Mouse (Mus musculus) intestine, embryonic 15.5 days (tissue): Measurements from ENCODE around the gene Wwox. TPM values are rescaled to one million over a fixed set of nuclear protein-coding genes. Genes with fewer than 3 reads are reported as not detected.
A peak's percentile ranks its signal among the peaks of the same experiment; 100 is the strongest.

Source experiments
- ATAC-seq: fragments of 200-750 bp; cut with Nextera tagmentation; 2 replicates; pipeline ENCODE4 v1.8.0; 2017; ENCODE audit warnings: moderate TSS enrichment, moderate library complexity
- H3K27ac ChIP-seq: fragments of 300-500 bp; sonication (generic); 2 replicates; pipeline ENCODE4 v1.5.1; 2015; ENCODE audit warnings: mild to moderate bottlenecking, inconsistent platforms
- H3K27me3 ChIP-seq: fragments of 300-500 bp; sonication (generic); replicated peaks from 2 replicates; pipeline ENCODE4 v1.6.1; 2015; ENCODE audit warnings: inconsistent platforms
- H3K36me3 ChIP-seq: fragments of 300-500 bp; sonication (generic); 2 replicates; pipeline ENCODE4 v1.6.1; 2015; ENCODE audit warnings: inconsistent platforms
- H3K4me1 ChIP-seq: fragments of 300-500 bp; sonication (generic); replicated peaks from 2 replicates; pipeline ENCODE4 v1.6.1; 2015; ENCODE audit warnings: inconsistent platforms
- H3K4me2 ChIP-seq: fragments of 300-500 bp; sonication (generic); replicated peaks from 2 replicates; pipeline ENCODE4 v1.6.1; 2015; ENCODE audit warnings: mild to moderate bottlenecking, inconsistent platforms
- H3K4me3 ChIP-seq: fragments of 300-500 bp; sonication (generic); replicated peaks from 2 replicates; pipeline ENCODE4 v1.5.1; 2015; ENCODE audit warnings: inconsistent platforms
- H3K9ac ChIP-seq: fragments of 300-500 bp; sonication (generic); 2 replicates; pipeline ENCODE4 v1.6.1; 2015; ENCODE audit warnings: inconsistent platforms
- H3K9me3 ChIP-seq: fragments of 300-500 bp; sonication (generic); 2 replicates; pipeline ENCODE4 v1.6.1; 2016; ENCODE audit warnings: inconsistent platforms
- WGBS: fragments of 180-500 bp; shearing (Covaris S2); methylation state at CpG from one replicate; pipeline ENCODE4 v1.1.7; 2015; 5-methylcytosine and 5-hydroxymethylcytosine counted together
- polyA plus RNA-seq: library from polyadenylated mRNA; unstranded; fragments of >200 nt; fragmentation: Nextera tagmentation; extraction: Ambion mirVana; gene quantifications from 2 replicates; pipeline ENCODE4 v1.2.1, GENCODE M21; 2015

The Wwox gene
- polyA plus RNA-seq, 1 experiment from 2014 or later: 11.6 TPM

GRCm38 (mm10) chr8:114890478-114890877, 451.0 kb downstream of the Wwox start:
- Histone ChIP-seq H3K36me3 (no peaks in the 10 kb centered on the region), H3K27me3 (no peaks in the 10 kb centered on the region), H3K4me3 (no peak overlapping the region), H3K4me1 (peaks cover 3% of the 10 kb centered on the region; the same call in 1 of the 2 replicates), H3K4me2 (no peak overlapping the region), H3K9me3 (no peaks in the 10 kb centered on the region), H3K9ac (no peak overlapping the region), H3K27ac (no peak overlapping the region)
- ATAC-seq: no peak
- 52% methylated on average over 5 of the region's 5 CpGs for WGBS

DNA sequence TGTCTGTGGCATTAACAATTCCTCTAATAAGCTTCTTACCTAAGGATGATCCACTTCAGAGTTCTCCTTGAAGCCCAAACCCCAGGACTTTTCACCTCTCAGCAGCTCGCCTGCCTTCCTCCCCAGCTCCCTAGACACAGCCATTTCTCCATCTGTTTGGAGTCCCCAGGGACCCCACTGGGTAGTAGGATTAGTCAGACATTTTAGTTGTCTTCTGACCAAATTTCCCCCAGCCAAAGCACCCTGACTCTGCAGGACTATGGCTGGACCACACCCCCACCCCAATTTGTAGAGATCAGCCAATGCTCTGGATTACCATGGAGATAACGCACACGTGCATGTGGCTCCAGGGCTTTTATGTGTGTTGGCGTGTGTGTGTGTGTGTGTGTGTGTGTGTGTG, 451.8 kb downstream of the Wwox start:
- H3K9ac ChIP-seq: no peak overlapping the region
- no peak overlapping the region for H3K4me2 ChIP-seq
- H3K9me3 ChIP-seq: no peaks in the 10 kb centered on the region
- H3K4me1 ChIP-seq: peaks cover 3% of the 10 kb centered on the region; the same call in 1 of the 2 replicates
- H3K4me3 ChIP-seq: no peak overlapping the region
- 83% methylated on average over 4 of the region's 4 CpGs for WGBS
- ATAC-seq: no peak
- H3K27ac ChIP-seq: no peak overlapping the region
- H3K36me3 ChIP-seq: no peaks in the 10 kb centered on the region
- H3K27me3 ChIP-seq: no peaks in the 10 kb centered on the region

DNA sequence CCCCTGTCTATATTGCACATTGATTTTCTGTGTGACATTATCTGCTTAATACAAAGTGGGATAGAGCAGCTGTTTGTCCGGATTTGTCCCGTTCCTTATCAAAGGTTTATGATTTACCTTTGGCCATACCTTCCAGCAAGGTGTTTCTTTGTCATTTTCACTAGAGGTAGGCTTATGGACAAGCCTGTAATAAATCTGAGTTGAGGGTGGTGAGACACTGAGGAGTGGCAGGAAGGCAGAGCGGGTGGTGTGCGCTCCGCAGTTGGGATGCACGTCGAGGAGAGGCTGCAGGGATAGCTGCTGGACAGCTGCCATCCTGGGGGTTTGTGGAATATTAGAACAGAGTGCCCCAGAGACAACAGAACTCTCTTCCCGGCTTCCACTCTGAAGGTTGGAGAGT, 458.0 kb downstream of the Wwox start:
- Histone ChIP-seq H3K36me3 (no peaks in the 10 kb centered on the region), H3K9me3 (no peaks in the 10 kb centered on the region), H3K4me2 (no peak overlapping the region), H3K27me3 (no peaks in the 10 kb centered on the region), H3K4me1 (peaks cover 3% of the 10 kb centered on the region; the same call in 1 of the 2 replicates), H3K27ac (no peak overlapping the region), H3K4me3 (no peak overlapping the region), H3K9ac (no peak overlapping the region)
- peak; percentile 85 for ATAC-seq
- 42% methylated on average over 8 of the region's 8 CpGs for WGBS

- Histone ChIP-seq H3K27ac (no peak overlapping the region), H3K9ac (no peak overlapping the region), H3K4me2 (no peak overlapping the region), H3K36me3 (no peaks in the 10 kb centered on the region), H3K27me3 (no peaks in the 10 kb centered on the region), H3K4me1 (peaks cover 3% of the 10 kb centered on the region; the same call in 1 of the 2 replicates), H3K9me3 (no peaks in the 10 kb centered on the region), H3K4me3 (no peak overlapping the region)
- no peak for ATAC-seq
- 90% methylated on average over 12 of the region's 12 CpGs for WGBS
These were observed 459.7 kb downstream of the Wwox start for GRCm38 (mm10) chr8:114899157-114899556.

GRCm38 (mm10) chr8:114902584-114902983, 463.1 kb downstream of the Wwox start:
- no peak overlapping the region for H3K4me2 ChIP-seq
- no peaks in the 10 kb centered on the region for H3K36me3 ChIP-seq
- H3K9me3 ChIP-seq: no peaks in the 10 kb centered on the region
- peak; percentile 58; the same call in 1 of the 2 replicates for ATAC-seq
- no peak overlapping the region for H3K9ac ChIP-seq
- H3K4me3 ChIP-seq: no peak overlapping the region
- H3K27ac ChIP-seq: no peak overlapping the region
- no peaks in the 10 kb centered on the region for H3K27me3 ChIP-seq
- 66% methylated on average over 5 of the region's 5 CpGs for WGBS
- no peaks in the 10 kb centered on the region; the same call in 1 of the 2 replicates for H3K4me1 ChIP-seq

- H3K9ac ChIP-seq: no peak overlapping the region
- H3K27ac ChIP-seq: no peak overlapping the region
- H3K4me3 ChIP-seq: no peak overlapping the region
- no peak overlapping the region for H3K4me2 ChIP-seq
- H3K36me3 ChIP-seq: no peaks in the 10 kb centered on the region
- WGBS: 90% methylated on average over 8 of the region's 8 CpGs
- no peak for ATAC-seq
- H3K27me3 ChIP-seq: no peaks in the 10 kb centered on the region
- H3K4me1 ChIP-seq: 0 out of 2 replicates have a peak, but pooled peaks cover 6% of the 10 kb centered on the region
- H3K9me3 ChIP-seq: no peaks in the 10 kb centered on the region
These were observed 468.6 kb downstream of the Wwox start for GRCm38 (mm10) chr8:114908086-114908485.

GRCm38 (mm10) chr8:114908589-114908988, 469.1 kb downstream of the Wwox start:
- ATAC-seq: no peak
- Histone ChIP-seq H3K4me1 (0 out of 2 replicates have a peak, but pooled peaks cover 6% of the 10 kb centered on the region), H3K27ac (no peak overlapping the region), H3K4me3 (no peak overlapping the region), H3K9me3 (no peaks in the 10 kb centered on the region), H3K9ac (no peak overlapping the region), H3K4me2 (no peak overlapping the region), H3K36me3 (no peaks in the 10 kb centered on the region), H3K27me3 (no peaks in the 10 kb centered on the region)
- WGBS: 80% methylated on average over 7 of the region's 7 CpGs

DNA sequence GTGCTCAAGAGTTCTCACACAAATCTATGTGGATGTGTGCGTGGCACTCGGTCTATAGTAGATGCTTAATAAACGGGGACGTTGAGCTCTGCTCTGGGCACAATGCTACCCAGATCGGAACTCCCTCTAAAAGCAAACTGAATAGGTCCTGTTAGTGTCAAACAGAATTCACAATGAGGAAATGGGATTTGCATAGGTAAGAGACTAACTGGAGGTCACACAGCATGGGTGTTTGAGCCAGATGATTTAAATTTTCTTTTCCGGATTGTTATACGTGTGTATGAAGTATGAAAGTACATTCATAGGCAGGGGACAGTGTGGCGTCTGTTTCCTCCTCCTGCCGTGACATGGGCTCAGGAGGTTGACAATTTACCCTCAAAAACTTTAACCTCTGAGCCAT, 469.7 kb downstream of the Wwox start:
- no peak overlapping the region for H3K4me3 ChIP-seq
- WGBS: 73% methylated on average over 9 of the region's 9 CpGs
- 0 out of 2 replicates have a peak, but pooled peaks cover 6% of the 10 kb centered on the region for H3K4me1 ChIP-seq
- no peaks in the 10 kb centered on the region for H3K36me3 ChIP-seq
- ATAC-seq: no peak
- H3K9me3 ChIP-seq: no peaks in the 10 kb centered on the region
- no peak overlapping the region for H3K27ac ChIP-seq
- H3K9ac ChIP-seq: no peak overlapping the region
- no peak overlapping the region for H3K4me2 ChIP-seq
- H3K27me3 ChIP-seq: no peaks in the 10 kb centered on the region

DNA sequence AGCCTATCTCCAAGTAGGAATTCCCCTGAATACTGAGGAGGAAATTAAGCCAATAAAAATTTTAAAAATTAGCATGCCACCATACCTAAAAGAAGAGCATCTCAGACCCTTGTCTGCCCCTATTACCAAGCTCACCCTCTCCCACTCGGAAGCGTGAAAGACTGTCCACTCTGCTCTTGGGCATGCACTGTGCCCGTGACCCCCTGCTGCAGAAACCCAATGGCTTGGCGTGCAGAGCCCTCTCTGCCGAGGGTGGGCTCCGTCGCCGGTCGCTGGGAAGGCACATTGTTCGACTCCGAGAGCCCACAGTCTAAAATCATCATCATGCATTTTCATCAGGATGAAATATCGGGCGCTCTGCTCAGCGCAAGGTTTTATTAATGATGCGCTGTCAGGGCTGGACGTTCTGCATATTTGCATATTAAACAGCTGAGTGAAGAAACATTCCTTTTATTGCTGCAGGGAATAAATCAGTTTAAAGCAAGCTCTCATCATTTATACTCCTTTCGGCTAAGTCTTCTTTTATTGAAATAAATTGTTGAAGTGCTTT, 471.7 kb downstream of the Wwox start:
- no peak overlapping the region for H3K27ac ChIP-seq
- H3K4me2 ChIP-seq: no peak overlapping the region
- H3K4me3 ChIP-seq: no peak overlapping the region
- no peaks in the 10 kb centered on the region for H3K36me3 ChIP-seq
- ATAC-seq: no peak
- 0 out of 2 replicates have a peak, but pooled peaks cover 6% of the 10 kb centered on the region for H3K4me1 ChIP-seq
- no peaks in the 10 kb centered on the region for H3K27me3 ChIP-seq
- 73% methylated on average over 17 of the region's 17 CpGs for WGBS
- no peaks in the 10 kb centered on the region for H3K9me3 ChIP-seq
- no peak overlapping the region for H3K9ac ChIP-seq

DNA sequence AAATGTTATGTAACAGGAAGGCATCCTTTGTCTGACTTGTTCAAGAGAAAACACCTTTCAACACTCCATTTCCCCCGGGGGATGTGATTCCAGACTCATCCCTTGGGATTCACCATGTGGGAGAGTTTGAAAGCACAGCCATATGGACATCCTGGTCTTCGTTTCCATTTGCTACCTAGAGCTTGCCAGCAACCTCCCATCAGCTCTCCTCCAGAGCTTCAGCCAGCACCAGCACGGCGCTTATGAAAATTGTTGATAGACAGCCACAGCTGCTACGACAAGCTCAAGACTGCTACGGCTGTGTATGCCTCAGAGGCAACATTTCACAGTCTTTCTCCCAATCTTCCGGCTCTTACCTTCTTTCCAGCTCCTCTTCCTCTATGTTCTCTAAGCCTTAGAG, 484.2 kb downstream of the Wwox start:
- no peak for ATAC-seq
- H3K9ac ChIP-seq: no peak overlapping the region
- WGBS: 71% methylated on average over 7 of the region's 7 CpGs
- no peaks in the 10 kb centered on the region for H3K27me3 ChIP-seq
- H3K4me1 ChIP-seq: peaks cover 4% of the 10 kb centered on the region; the same call in 1 of the 2 replicates
- H3K4me2 ChIP-seq: no peak overlapping the region
- H3K36me3 ChIP-seq: no peaks in the 10 kb centered on the region
- no peak overlapping the region for H3K27ac ChIP-seq
- H3K4me3 ChIP-seq: no peak overlapping the region
- no peaks in the 10 kb centered on the region for H3K9me3 ChIP-seq

- 29% methylated on average over 8 of the region's 8 CpGs for WGBS
- Histone ChIP-seq H3K4me3 (no peak overlapping the region), H3K4me2 (peak overlapping the region; percentile 34), H3K4me1 (peaks cover 16% of the 10 kb centered on the region; the same call in 1 of the 2 replicates), H3K36me3 (no peaks in the 10 kb centered on the region), H3K27ac (no peak overlapping the region), H3K27me3 (no peaks in the 10 kb centered on the region), H3K9me3 (no peaks in the 10 kb centered on the region), H3K9ac (no peak overlapping the region)
- ATAC-seq: peak; percentile 77
These were observed 488.0 kb downstream of the Wwox start for GRCm38 (mm10) chr8:114927412-114927811.

- peak; percentile 69 for ATAC-seq
- WGBS: 63% methylated on average over 4 of the region's 4 CpGs
- Histone ChIP-seq H3K27me3 (no peaks in the 10 kb centered on the region), H3K36me3 (no peaks in the 10 kb centered on the region), H3K4me3 (no peak overlapping the region), H3K4me1 (peaks cover 16% of the 10 kb centered on the region; the same call in 1 of the 2 replicates), H3K9ac (no peak overlapping the region), H3K9me3 (no peaks in the 10 kb centered on the region), H3K27ac (no peak overlapping the region), H3K4me2 (peak overlapping the region; percentile 34)
These were observed 488.5 kb downstream of the Wwox start for GRCm38 (mm10) chr8:114927917-114928316.

DNA sequence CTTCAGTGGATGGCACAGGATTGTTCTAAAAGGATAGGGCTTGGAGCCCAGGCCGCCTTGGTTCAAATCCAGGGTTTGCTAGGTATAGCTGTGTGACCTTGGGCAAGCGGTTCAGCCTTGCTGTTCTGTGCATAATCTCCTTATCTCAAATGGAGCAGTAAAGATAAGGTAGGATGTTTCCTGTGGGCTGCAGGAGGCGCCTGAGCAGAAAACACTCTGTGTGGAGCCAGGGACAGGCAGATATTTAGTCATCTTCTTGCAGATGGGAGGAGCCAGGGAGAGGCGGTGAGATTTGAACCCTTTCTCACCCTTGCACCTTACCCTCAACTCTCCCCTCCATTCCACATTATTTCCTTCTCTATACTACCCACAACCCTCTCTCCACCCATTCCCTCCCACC, 490.1 kb downstream of the Wwox start:
- no peaks in the 10 kb centered on the region for H3K27me3 ChIP-seq
- WGBS: 68% methylated on average over 4 of the region's 4 CpGs
- H3K9ac ChIP-seq: no peak overlapping the region
- no peak overlapping the region for H3K4me2 ChIP-seq
- H3K4me1 ChIP-seq: peaks cover 16% of the 10 kb centered on the region; the same call in 1 of the 2 replicates
- ATAC-seq: peak; percentile 52
- no peak overlapping the region for H3K27ac ChIP-seq
- no peaks in the 10 kb centered on the region for H3K9me3 ChIP-seq
- no peaks in the 10 kb centered on the region for H3K36me3 ChIP-seq
- H3K4me3 ChIP-seq: no peak overlapping the region
